Mouse (Mus musculus): ENCODE data around the gene Tshz3.

Tshz3 gene

GRCm38 (mm10) chr7:36796392-36797187, 98.7 kb downstream of the Tshz3 start:
- DNase-seq: no peak

Data from thymus, postnatal 25 days (tissue).